Mouse (Mus musculus): Measurements from ENCODE around the gene Usp49.
"Not testable (repeated sequence)": the region's sequence is repeated elsewhere in the genome, so short reads cannot be mapped to it uniquely, and the experiment has no call there.

Gene Usp49

GRCm38 (mm10) chr17:47648966-47649365 lies 18.5 kb downstream of the Usp49 start:
- DNase-seq (ENCODE audit: low read depth, low spot score), result no peak

- DNase-seq (ENCODE audit: low read depth, low spot score), result no peak
Measured at GRCm38 (mm10) chr17:47651953-47652352, 21.5 kb downstream of the Usp49 start.

- DNase-seq (ENCODE audit: low read depth, low spot score), result not testable (repeated sequence)
Measured at GRCm38 (mm10) chr17:47654346-47654745, 23.9 kb downstream of the Usp49 start.

- DNase-seq (ENCODE audit: low read depth, low spot score), result no peak
Measured at GRCm38 (mm10) chr17:47655697-47656096, 25.2 kb downstream of the Usp49 start.

GRCm38 (mm10) chr17:47657901-47658300 lies 27.4 kb downstream of the Usp49 start:
- no peak for DNase-seq (ENCODE audit: low read depth, low spot score)

- DNase-seq (ENCODE audit: low read depth, low spot score), result no peak
Measured at GRCm38 (mm10) chr17:47658741-47659243, 28.3 kb downstream of the Usp49 start.

- DNase-seq (ENCODE audit: low read depth, low spot score), result no peak
Measured at GRCm38 (mm10) chr17:47663009-47663713, 32.7 kb downstream of the Usp49 start.

- DNase-seq (ENCODE audit: low read depth, low spot score), result no peak
Measured at GRCm38 (mm10) chr17:47664474-47664873, 34.0 kb downstream of the Usp49 start.

- DNase-seq (ENCODE audit: low read depth, low spot score), result no peak
Measured at GRCm38 (mm10) chr17:47669166-47669565, 38.7 kb downstream of the Usp49 start.

GRCm38 (mm10) chr17:47671988-47672310 lies 41.5 kb downstream of the Usp49 start:
- DNase-seq (ENCODE audit: low read depth, low spot score), result no peak

GRCm38 (mm10) chr17:47672311-47673111 lies 42.0 kb downstream of the Usp49 start:
- DNase-seq (ENCODE audit: low read depth, low spot score), result no peak

- DNase-seq (ENCODE audit: low read depth, low spot score), result peak; percentile 85
Measured at GRCm38 (mm10) chr17:47676581-47676980, 46.1 kb downstream of the Usp49 start.

GRCm38 (mm10) chr17:47678238-47678637 lies 47.7 kb downstream of the Usp49 start:
- DNase-seq (ENCODE audit: low read depth, low spot score), result no peak

GRCm38 (mm10) chr17:47678702-47679101 lies 48.2 kb downstream of the Usp49 start:
- DNase-seq (ENCODE audit: low read depth, low spot score), result no peak

- DNase-seq (ENCODE audit: low read depth, low spot score), result no peak
Measured at GRCm38 (mm10) chr17:47682836-47683235, 52.3 kb downstream of the Usp49 start.

GRCm38 (mm10) chr17:47687409-47688343 lies 57.2 kb downstream of the Usp49 start:
- DNase-seq (ENCODE audit: low read depth, low spot score), result peak; percentile 98

- no peak for DNase-seq (ENCODE audit: low read depth, low spot score)
Measured at GRCm38 (mm10) chr17:47688344-47688607, 57.8 kb downstream of the Usp49 start, which contains the start of gene Tomm6. Tomm6 (minus strand) TSS chr17:47688386.

- peak; percentile 54 for DNase-seq (ENCODE audit: low read depth, low spot score)
Measured at GRCm38 (mm10) chr17:47688608-47689575, 58.4 kb downstream of the Usp49 start, which contains the start of gene Frs3. Frs3 (plus strand) TSS chr17:47689030.

- no peak for DNase-seq (ENCODE audit: low read depth, low spot score)
Measured at GRCm38 (mm10) chr17:47689894-47690293, 59.4 kb downstream of the Usp49 start.

GRCm38 (mm10) chr17:47691650-47692049 lies 61.2 kb downstream of the Usp49 start:
- no peak for DNase-seq (ENCODE audit: low read depth, low spot score)

Measured in 3T3-L1 (cell line).